Mouse (Mus musculus): ENCODE measurements at regions not wholly inside any gene's neighbourhood (a gene's known extent, or its start where the extent isn't known, plus 50 kb on each side); places are given as distances from the start of the nearest gene placed in this dataset.
"Not testable (repeated sequence)": the region's sequence is repeated elsewhere in the genome, so short reads cannot be mapped to it uniquely, and the experiment has no call there.

DNA sequence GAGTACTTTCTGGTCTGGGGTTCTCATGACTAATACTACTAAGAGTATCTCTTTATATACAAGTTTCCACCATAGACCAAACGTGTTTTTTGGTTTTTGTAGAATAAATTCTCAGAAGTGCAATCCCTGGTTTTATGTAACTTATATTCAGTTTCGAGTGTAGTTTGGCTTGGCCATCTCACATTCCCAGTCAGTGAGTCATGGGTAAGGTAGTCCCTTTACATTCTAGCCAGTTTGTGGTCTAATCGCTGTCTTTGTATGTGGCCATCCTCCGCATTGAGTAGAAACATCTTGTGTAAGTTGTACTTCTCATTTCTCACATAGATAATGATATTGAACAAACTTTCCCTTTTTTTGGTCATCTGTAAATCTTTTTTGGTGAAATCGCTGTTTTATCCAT is 88.3 kb downstream of the Anxa5 start:
- 89% methylated on average over 5 of the region's 5 CpGs for WGBS
- Histone ChIP-seq H3K79me2 (ENCODE audit: control insufficient read depth, insufficient read depth, low read length) (no peaks in the 10 kb centered on the region), H3K4me3 (ENCODE audit: insufficient read depth, low read depth, low read length) (no peak overlapping the region), H3K27ac (replicated peaks; ENCODE audit: insufficient read depth, low read depth, low read length) (no peak overlapping the region), H3K4me1 (ENCODE audit: control insufficient read depth, insufficient read depth, low read length) (no peaks in the 10 kb centered on the region), H3K27me3 (ENCODE audit: control insufficient read depth, insufficient read depth, low read length) (no peaks in the 10 kb centered on the region), H3K9ac (ENCODE audit: low read depth, low read length) (no peak overlapping the region), H3K36me3 (ENCODE audit: control insufficient read depth, insufficient read depth, low read length) (no peaks in the 10 kb centered on the region)
- DNase-seq (ENCODE audit: extremely low read depth, low read depth, low spot score), result no peak
- TF ChIP-seq POLR2A (IDR thresholded peaks at IDR 0.05; ENCODE audit: extremely low read depth, insufficient read depth, low read length) (no peak), CTCF (IDR thresholded peaks at IDR 0.05; ENCODE audit: low read depth, low read length) (no peak)

DNA sequence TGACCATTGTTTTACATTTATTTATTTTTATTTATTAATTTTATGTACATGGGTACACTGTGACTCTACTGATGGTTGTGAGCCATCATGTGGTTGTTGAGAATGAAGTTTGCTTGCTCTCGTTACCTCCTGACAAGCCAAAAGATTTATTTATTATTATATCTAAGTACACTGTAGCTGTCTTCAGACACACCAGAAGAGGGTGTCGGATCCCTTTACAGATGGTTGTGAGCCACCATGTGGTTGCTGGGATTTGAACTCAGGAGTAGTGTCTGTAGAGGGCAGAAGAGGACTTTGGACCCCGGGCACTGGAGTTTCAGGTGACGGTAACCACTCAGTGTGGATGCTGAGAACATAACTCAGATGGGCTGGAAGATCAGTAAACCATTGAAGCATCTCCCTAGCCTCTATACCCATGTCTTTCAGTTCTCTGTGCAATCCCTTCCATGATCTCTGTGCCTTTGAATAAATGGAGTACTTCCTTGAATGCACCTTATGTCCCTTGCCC is 92.2 kb downstream of the Anxa5 start:
- no peaks in the 10 kb centered on the region for H3K27me3 ChIP-seq (ENCODE audit: control insufficient read depth, insufficient read depth, low read length)

DNA sequence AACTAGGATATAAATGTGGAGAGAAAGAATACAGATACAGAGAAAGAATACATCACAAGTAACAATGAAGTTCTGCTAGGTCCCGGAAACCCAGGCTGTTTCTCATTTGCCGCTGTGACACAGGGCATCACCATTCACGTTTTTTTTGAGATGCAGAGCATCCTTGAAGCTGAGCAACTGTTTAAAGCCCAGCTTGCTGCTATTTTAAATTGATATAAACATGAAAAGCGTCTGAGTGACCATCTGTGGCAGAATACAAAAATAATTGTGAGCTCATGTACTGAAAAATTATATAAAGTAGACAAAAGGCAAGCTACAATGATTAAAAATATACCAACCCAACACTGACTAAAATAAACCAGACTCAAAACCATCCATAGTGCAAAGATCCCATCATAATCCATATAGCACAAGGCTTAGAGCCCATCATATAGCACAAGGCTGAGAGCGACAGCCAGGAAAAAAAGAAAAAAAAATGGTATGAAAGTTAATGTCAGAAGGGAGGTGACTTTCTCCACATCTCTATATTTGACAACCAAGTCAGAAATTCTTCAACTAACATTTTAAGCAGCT is 94.0 kb downstream of the Anxa5 start:
- TF ChIP-seq POLR2A (IDR thresholded peaks at IDR 0.05; ENCODE audit: extremely low read depth, insufficient read depth, low read length), result no peak
- TF ChIP-seq CTCF (IDR thresholded peaks at IDR 0.05; ENCODE audit: low read depth, low read length), result no peak
- Histone ChIP-seq H3K9ac (ENCODE audit: low read depth, low read length) (no peak overlapping the region), H3K4me1 (ENCODE audit: control insufficient read depth, insufficient read depth, low read length) (no peaks in the 10 kb centered on the region), H3K27me3 (ENCODE audit: control insufficient read depth, insufficient read depth, low read length) (no peaks in the 10 kb centered on the region), H3K79me2 (ENCODE audit: control insufficient read depth, insufficient read depth, low read length) (no peaks in the 10 kb centered on the region), H3K36me3 (ENCODE audit: control insufficient read depth, insufficient read depth, low read length) (no peaks in the 10 kb centered on the region), H3K27ac (replicated peaks; ENCODE audit: insufficient read depth, low read depth, low read length) (no peak overlapping the region), H3K4me3 (ENCODE audit: insufficient read depth, low read depth, low read length) (no peak overlapping the region)
- 82% methylated on average over 5 of the region's 5 CpGs for WGBS
- no peak for DNase-seq (ENCODE audit: extremely low read depth, low read depth, low spot score)

More for the DNA sequence above, 92.2 kb downstream of the Anxa5 start:
- TF ChIP-seq POLR2A (IDR thresholded peaks at IDR 0.05; ENCODE audit: extremely low read depth, insufficient read depth, low read length) (no peak), CTCF (IDR thresholded peaks at IDR 0.05; ENCODE audit: low read depth, low read length) (no peak)
- WGBS, result 89% methylated on average over 4 of the region's 4 CpGs
- Histone ChIP-seq H3K36me3 (ENCODE audit: control insufficient read depth, insufficient read depth, low read length) (no peaks in the 10 kb centered on the region), H3K9ac (ENCODE audit: low read depth, low read length) (no peak overlapping the region), H3K4me1 (ENCODE audit: control insufficient read depth, insufficient read depth, low read length) (no peaks in the 10 kb centered on the region), H3K4me3 (ENCODE audit: insufficient read depth, low read depth, low read length) (no peak overlapping the region), H3K79me2 (ENCODE audit: control insufficient read depth, insufficient read depth, low read length) (no peaks in the 10 kb centered on the region), H3K27ac (replicated peaks; ENCODE audit: insufficient read depth, low read depth, low read length) (no peak overlapping the region)
- no peak for DNase-seq (ENCODE audit: extremely low read depth, low read depth, low spot score)

DNA sequence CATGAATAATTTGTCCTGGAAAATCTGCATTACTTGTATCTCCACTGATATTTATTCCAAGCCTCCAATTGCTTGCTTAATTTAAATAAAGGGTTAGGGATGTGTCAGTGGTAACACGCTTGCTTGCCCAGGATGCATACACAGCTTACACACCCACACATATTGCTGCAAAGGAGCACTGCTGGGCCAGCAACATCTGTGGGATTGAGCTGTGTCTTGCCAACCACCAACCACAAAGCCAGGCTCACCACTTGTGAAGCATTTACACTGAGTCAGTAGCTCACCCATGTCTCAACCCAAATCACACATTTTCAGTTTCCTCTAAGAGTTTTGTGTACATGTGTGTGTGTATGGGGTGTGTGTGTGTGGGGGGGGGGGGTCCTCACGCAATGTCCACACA is 100.0 kb downstream of the Anxa5 start:
- Histone ChIP-seq H3K4me3 (ENCODE audit: insufficient read depth, low read depth, low read length) (no peak overlapping the region), H3K27ac (replicated peaks; ENCODE audit: insufficient read depth, low read depth, low read length) (no peak overlapping the region), H3K36me3 (ENCODE audit: control insufficient read depth, insufficient read depth, low read length) (no peaks in the 10 kb centered on the region), H3K27me3 (ENCODE audit: control insufficient read depth, insufficient read depth, low read length) (no peaks in the 10 kb centered on the region), H3K4me1 (ENCODE audit: control insufficient read depth, insufficient read depth, low read length) (no peaks in the 10 kb centered on the region), H3K79me2 (ENCODE audit: control insufficient read depth, insufficient read depth, low read length) (no peaks in the 10 kb centered on the region), H3K9ac (ENCODE audit: low read depth, low read length) (no peak overlapping the region)
- DNase-seq (ENCODE audit: extremely low read depth, low read depth, low spot score), result no peak
- WGBS, result 82% methylated on average over 2 of the region's 2 CpGs
- no peak for TF ChIP-seq POLR2A (IDR thresholded peaks at IDR 0.05; ENCODE audit: extremely low read depth, insufficient read depth, low read length)
- TF ChIP-seq CTCF (IDR thresholded peaks at IDR 0.05; ENCODE audit: low read depth, low read length), result no peak

DNA sequence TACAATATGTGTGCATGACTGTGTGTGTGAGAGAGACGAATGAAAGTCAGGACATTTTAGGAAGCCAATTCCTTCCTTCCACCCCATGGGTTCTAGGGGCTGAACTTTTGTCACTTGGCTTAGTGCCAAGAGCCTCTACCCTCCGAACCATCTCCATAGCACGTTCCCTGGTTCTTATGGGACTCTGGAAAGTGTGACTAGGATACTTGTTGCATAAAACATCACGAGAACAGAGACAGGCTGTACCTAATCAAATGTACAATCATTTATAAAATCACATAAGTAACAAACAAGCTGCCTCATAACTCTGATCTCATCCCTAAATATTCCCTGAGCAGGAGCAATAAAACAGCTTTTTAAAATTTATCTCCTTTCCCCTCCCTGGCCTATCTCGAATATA is 100.8 kb downstream of the Anxa5 start:
- no peak overlapping the region for H3K27ac ChIP-seq (replicated peaks; ENCODE audit: insufficient read depth, low read depth, low read length)
- no peaks in the 10 kb centered on the region for H3K79me2 ChIP-seq (ENCODE audit: control insufficient read depth, insufficient read depth, low read length)
- DNase-seq (ENCODE audit: extremely low read depth, low read depth, low spot score), result no peak
- no peaks in the 10 kb centered on the region for H3K27me3 ChIP-seq (ENCODE audit: control insufficient read depth, insufficient read depth, low read length)
- no peaks in the 10 kb centered on the region for H3K36me3 ChIP-seq (ENCODE audit: control insufficient read depth, insufficient read depth, low read length)
- WGBS, result 69% methylated on average over 5 of the region's 5 CpGs
- H3K9ac ChIP-seq (ENCODE audit: low read depth, low read length), result no peak overlapping the region
- no peak for TF ChIP-seq CTCF (IDR thresholded peaks at IDR 0.05; ENCODE audit: low read depth, low read length)
- no peak for TF ChIP-seq POLR2A (IDR thresholded peaks at IDR 0.05; ENCODE audit: extremely low read depth, insufficient read depth, low read length)
- no peaks in the 10 kb centered on the region for H3K4me1 ChIP-seq (ENCODE audit: control insufficient read depth, insufficient read depth, low read length)
- no peak overlapping the region for H3K4me3 ChIP-seq (ENCODE audit: insufficient read depth, low read depth, low read length)

DNA sequence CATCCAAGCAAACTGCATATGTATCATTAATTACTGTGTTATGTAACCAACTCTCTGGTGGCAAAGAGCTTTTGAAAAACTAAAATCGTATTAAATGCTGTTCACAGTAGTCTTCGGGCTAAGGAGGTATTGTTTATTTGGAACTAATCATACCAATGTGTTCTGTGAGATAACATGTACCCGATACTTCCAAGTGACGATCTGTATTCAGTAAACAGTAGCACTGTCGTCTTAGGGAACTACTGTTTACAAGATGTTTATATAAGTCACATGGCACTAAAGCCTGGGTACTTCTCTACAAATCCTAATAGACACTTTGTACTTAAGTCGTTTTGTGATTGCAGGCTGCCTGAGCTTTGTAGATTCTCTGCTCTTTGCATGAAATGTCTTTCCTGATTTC is 114.8 kb downstream of the Anxa5 start:
- H3K27me3 ChIP-seq (ENCODE audit: control insufficient read depth, insufficient read depth, low read length), result no peaks in the 10 kb centered on the region
- no peaks in the 10 kb centered on the region for H3K36me3 ChIP-seq (ENCODE audit: control insufficient read depth, insufficient read depth, low read length)
- DNase-seq (ENCODE audit: extremely low read depth, low read depth, low spot score), result no peak
- H3K27ac ChIP-seq (replicated peaks; ENCODE audit: insufficient read depth, low read depth, low read length), result no peak overlapping the region
- WGBS, result 68% methylated on average over 6 of the region's 6 CpGs
- no peaks in the 10 kb centered on the region for H3K4me1 ChIP-seq (ENCODE audit: control insufficient read depth, insufficient read depth, low read length)
- H3K79me2 ChIP-seq (ENCODE audit: control insufficient read depth, insufficient read depth, low read length), result no peaks in the 10 kb centered on the region
- H3K4me3 ChIP-seq (ENCODE audit: insufficient read depth, low read depth, low read length), result no peak overlapping the region
- H3K9ac ChIP-seq (ENCODE audit: low read depth, low read length), result no peak overlapping the region
- TF ChIP-seq CTCF (IDR thresholded peaks at IDR 0.05; ENCODE audit: low read depth, low read length) (no peak), POLR2A (IDR thresholded peaks at IDR 0.05; ENCODE audit: extremely low read depth, insufficient read depth, low read length) (no peak)

DNA sequence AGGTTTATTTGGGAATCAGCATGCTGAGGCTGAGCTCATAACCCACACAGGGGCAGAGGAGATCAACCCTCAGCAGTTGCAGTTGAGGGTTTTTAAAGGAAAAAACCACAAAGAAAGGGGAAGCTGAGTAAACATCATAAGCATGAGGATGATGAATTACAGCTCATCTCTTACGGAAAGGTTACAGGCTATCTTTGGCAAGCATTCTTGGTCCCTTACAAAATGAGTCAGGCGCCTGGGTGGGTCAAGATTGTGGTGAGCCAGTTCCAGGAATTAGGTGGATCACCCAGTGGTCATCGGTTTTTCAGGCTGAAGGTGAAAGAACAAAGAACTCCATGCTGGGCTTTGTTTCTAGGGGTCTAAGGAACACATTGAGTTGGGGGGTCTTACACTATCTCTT is 121.5 kb downstream of the Anxa5 start:
- H3K4me1 ChIP-seq (ENCODE audit: control insufficient read depth, insufficient read depth, low read length); H3K4me3 ChIP-seq (ENCODE audit: insufficient read depth, low read depth, low read length); DNase-seq (ENCODE audit: extremely low read depth, low read depth, low spot score); H3K9ac ChIP-seq (ENCODE audit: low read depth, low read length); H3K79me2 ChIP-seq (ENCODE audit: control insufficient read depth, insufficient read depth, low read length); H3K36me3 ChIP-seq (ENCODE audit: control insufficient read depth, insufficient read depth, low read length); H3K27ac ChIP-seq (replicated peaks; ENCODE audit: insufficient read depth, low read depth, low read length); H3K27me3 ChIP-seq (ENCODE audit: control insufficient read depth, insufficient read depth, low read length): not testable (repeated sequence)
- 83% methylated on average over 3 of the region's 3 CpGs for WGBS
